Mouse (Mus musculus) heart, embryonic 15.5 days (tissue): Measurements from ENCODE around the gene Ccdc115. TPM values are rescaled to one million over a fixed set of nuclear protein-coding genes. Genes with fewer than 3 reads are reported as not detected.

Experiments used
- ATAC-seq: fragments of 200-750 bp; cut with Nextera tagmentation; replicated peaks from 2 replicates; pipeline ENCODE4 v1.8.0; 2017; ENCODE audit warnings: low read depth, moderate TSS enrichment; ENCODE audit not compliant: insufficient number of reproducible peaks, insufficient read depth, low FRiP score
- H3K27ac ChIP-seq: fragments of 300-500 bp; sonication (generic); 2 replicates; pipeline ENCODE4 v1.5.1; 2015; ENCODE audit warnings: mild to moderate bottlenecking, inconsistent platforms
- H3K27me3 ChIP-seq: fragments of 300-500 bp; sonication (generic); 2 replicates; pipeline ENCODE4 v1.6.1; 2015; ENCODE audit warnings: inconsistent platforms
- H3K36me3 ChIP-seq: fragments of 300-500 bp; sonication (generic); 2 replicates; pipeline ENCODE4 v1.6.1; 2015; ENCODE audit warnings: mild to moderate bottlenecking, inconsistent platforms
- H3K4me1 ChIP-seq: fragments of 300-500 bp; sonication (generic); replicated peaks from 2 replicates; pipeline ENCODE4 v1.6.1; 2015; ENCODE audit warnings: inconsistent platforms
- H3K4me2 ChIP-seq: fragments of 300-500 bp; sonication (generic); 2 replicates; pipeline ENCODE4 v1.6.1; 2015; ENCODE audit warnings: inconsistent platforms, mild to moderate bottlenecking, moderate library complexity
- H3K4me3 ChIP-seq: fragments of 300-500 bp; sonication (generic); 2 replicates; pipeline ENCODE4 v1.5.1; 2015; ENCODE audit warnings: mild to moderate bottlenecking, inconsistent platforms
- H3K9ac ChIP-seq: fragments of 300-500 bp; sonication (generic); 2 replicates; pipeline ENCODE4 v1.6.1; 2015; ENCODE audit warnings: mild to moderate bottlenecking, inconsistent platforms
- H3K9me3 ChIP-seq: fragments of 300-500 bp; sonication (generic); replicated peaks from 2 replicates; pipeline ENCODE4 v1.6.1; 2016; ENCODE audit warnings: inconsistent platforms
- WGBS: fragments of 180-500 bp; shearing (Covaris S2); methylation state at CpG from one replicate; pipeline ENCODE4 v1.1.7; 2015; ENCODE audit warnings: mixed read lengths; 5-methylcytosine and 5-hydroxymethylcytosine counted together
- polyA plus RNA-seq: library from polyadenylated mRNA; unstranded; fragments of >200 nt; fragmentation: Nextera tagmentation; extraction: Ambion mirVana; gene quantifications from 2 replicates; pipeline ENCODE4 v1.2.1, GENCODE M21; 2015

Gene Ccdc115
- 41.4 and 44.3 TPM in 2 replicates for polyA plus RNA-seq

DNA sequence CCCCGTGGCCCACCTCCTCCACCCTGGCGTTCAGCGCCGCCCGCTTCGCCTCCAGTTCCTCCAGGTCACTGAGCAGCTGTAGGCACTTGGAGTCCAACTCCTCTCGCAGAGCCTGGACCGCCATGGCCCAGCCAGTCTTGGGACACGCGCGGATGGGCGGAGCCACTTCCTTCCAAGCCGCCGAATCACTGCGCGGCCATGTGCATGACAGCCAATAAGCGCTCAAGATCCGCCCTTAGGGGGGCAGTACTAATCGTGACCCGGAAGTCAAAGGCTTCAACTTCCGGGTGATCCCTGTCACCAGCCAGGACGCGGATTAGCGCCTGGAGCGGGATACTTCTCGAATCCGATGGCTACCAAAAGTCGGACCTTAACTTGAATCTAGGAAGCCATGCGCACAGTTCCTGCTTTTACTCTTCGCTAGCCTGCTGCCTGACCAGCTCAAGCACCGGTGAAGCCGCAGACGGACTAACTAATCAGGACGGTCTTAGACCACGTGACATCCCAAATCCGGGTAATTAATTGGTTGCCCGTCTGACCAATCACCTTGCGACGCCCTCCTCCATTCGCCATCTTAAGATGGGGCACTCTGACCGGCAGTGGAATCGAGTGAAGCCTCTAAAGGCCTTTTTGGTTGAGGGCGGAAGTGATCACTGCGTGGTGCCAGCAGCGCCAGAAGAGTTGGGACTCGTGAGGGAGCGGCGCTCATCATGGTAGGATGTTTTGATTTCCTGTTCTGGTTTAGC is at the start of gene Ccdc115, which contains the start of gene Imp4:
Ccdc115 (minus strand) TSS at position 458 of the 746 bp plus-strand sequence.
Imp4 (plus strand) TSS at position 637 of the 746 bp plus-strand sequence.
- H3K9ac ChIP-seq, result peak within 1 kb of the TSS; percentile 70
- ATAC-seq, result peak; percentile 96
- peaks cover 20% of the 10 kb centered on the region for H3K4me1 ChIP-seq
- H3K27ac ChIP-seq, result peak within 1 kb of the TSS; percentile 79
- H3K4me2 ChIP-seq, result peak within 1 kb of the TSS; percentile 82
- no peaks in the 10 kb centered on the region for H3K9me3 ChIP-seq
- H3K36me3 ChIP-seq, result peaks cover 26% of the 10 kb centered on the region
- H3K27me3 ChIP-seq, result no peaks in the 10 kb centered on the region
- peak within 1 kb of the TSS; percentile 72 for H3K4me3 ChIP-seq
- WGBS, result under 1% methylated on average over 48 of the region's 48 CpGs

DNA sequence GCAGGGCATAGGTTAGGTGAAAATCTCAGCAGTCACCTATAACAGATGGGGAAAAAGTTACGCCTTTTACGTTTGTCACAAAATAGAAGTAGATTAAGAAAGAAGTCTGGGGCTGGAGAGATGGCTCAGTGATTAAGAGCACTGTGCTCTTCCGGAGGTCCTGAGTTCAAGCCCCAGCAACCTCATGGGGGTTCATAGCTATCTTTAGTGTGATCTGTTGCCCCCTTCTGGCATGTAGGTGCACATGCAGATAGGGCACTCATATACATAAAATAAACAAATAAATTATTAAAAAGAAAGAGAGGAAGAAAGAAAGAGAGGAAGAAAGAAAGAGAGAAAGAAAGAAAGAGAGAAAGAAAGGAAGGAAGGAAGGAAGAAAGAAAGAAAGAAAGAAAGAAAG is 47.9 kb upstream of the Ccdc115 start:
- H3K27me3 ChIP-seq, result no peaks in the 10 kb centered on the region
- peaks cover 11% of the 10 kb centered on the region for H3K4me1 ChIP-seq
- 86% methylated on average over 3 of the region's 3 CpGs for WGBS

DNA sequence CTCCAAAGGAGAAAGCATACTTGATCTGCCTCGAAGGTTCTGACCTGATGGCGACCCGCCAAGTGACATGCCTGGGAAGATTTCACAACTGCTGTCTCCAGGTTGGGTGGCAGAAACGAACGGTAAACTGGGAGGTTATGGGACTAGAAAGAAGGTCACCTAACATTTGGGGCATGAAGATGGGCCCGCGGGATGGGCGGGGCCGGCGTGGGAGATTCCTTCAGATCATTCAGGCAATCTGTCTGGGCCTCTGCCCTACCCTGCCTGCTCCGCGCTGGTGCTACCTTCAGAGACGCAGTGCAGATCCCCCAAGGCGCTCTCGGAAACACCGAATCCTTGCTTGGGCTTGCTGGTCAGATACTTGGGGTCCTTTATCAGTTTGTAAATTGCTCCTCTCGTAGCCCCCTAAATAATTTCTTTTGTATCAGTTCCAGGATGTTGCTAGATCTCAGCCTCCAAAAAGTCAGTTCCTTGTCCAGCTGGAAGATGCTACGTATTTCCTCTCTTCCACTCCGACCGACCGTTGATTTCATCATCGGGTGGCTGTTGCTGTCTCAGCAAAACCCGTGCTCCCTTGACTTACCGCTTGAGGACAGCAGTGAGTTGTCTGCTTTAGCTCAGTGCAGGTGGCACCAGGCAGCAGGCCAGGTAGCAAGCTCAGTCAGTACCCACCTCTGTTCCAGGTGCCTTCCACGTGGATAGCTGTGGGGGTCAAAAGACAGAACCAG is 46.2 kb upstream of the Ccdc115 start:
- Histone ChIP-seq H3K9me3 (no peaks in the 10 kb centered on the region), H3K27ac (no peak overlapping the region), H3K36me3 (no peaks in the 10 kb centered on the region), H3K4me3 (peak overlapping the region; percentile 36), H3K4me1 (peaks cover 11% of the 10 kb centered on the region), H3K9ac (no peak overlapping the region), H3K4me2 (peak overlapping the region; percentile 66), H3K27me3 (no peaks in the 10 kb centered on the region)
- WGBS, result 4% methylated on average over 25 of the region's 25 CpGs
- 0 out of 2 replicates have a peak, but pooled peaks have one; percentile 33 for ATAC-seq

More for the DNA sequence above, 47.9 kb upstream of the Ccdc115 start:
- Histone ChIP-seq H3K9me3 (no peaks in the 10 kb centered on the region), H3K27ac (no peak overlapping the region), H3K4me3 (no peak overlapping the region), H3K4me2 (no peak overlapping the region), H3K9ac (no peak overlapping the region), H3K36me3 (no peaks in the 10 kb centered on the region)
- ATAC-seq, result no peak

DNA sequence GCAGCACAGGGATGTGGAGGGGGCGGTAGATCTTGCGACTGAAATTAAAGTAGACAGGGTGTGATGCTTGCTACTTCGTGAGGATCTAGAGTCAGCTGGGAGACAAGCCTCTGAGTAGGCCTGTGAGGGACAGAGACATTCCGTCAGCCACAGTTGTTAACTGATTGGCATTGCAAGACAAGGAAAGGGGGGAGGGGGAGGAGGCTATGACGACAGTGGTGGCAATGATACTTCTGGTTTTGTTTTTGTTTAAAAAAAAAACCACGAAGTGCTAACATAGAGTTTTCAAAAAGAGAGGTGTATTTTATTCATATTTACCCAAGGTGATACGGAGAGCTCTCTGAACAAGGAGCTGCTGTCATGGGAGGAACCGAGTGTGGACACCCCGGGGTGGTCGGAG is 45.0 kb upstream of the Ccdc115 start:
- Histone ChIP-seq H3K9me3 (no peaks in the 10 kb centered on the region), H3K27ac (no peak overlapping the region), H3K36me3 (no peaks in the 10 kb centered on the region), H3K4me1 (peaks cover 16% of the 10 kb centered on the region), H3K4me2 (no peak overlapping the region), H3K4me3 (no peak overlapping the region), H3K9ac (no peak overlapping the region), H3K27me3 (no peaks in the 10 kb centered on the region)
- 55% methylated on average over 10 of the region's 10 CpGs for WGBS
- ATAC-seq, result no peak

DNA sequence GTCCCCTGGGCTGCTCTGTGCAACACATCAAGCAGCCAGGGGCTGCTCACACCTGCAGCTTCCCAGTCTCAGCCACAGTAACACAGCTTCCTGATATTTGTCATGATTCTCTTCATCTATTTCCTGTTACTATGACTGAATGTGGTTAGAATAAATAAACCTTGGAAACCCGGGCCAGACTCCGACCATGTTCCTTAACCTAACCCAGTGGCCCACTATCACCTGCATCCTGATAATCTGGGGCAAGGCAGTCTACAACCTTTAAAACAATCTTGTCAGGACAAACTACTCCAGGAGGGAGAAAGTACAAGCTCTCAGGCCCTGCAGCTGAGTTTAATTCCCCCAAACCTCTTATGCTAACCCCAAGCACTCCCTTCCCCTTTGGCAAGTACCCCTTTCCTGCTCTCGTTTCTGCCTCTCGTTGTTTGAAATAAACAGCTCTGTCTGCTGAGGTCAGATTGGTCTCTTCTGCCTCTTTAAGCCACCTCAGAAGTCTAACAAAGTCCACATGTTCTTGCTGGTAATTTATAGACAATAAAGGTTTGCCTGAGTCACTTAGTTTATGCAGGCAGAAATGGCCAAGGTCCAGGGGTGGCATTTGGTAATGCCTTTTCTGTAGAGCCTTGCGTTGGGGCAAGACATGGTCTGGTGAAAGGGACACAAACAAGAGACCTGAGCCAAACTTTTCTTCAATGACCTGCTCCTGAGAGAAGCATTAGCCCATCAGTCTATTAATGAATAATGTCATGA is 42.6 kb upstream of the Ccdc115 start:
- WGBS, result 56% methylated on average over 5 of the region's 5 CpGs
- no peak overlapping the region for H3K4me2 ChIP-seq
- H3K27me3 ChIP-seq, result no peaks in the 10 kb centered on the region
- no peak overlapping the region for H3K27ac ChIP-seq
- no peaks in the 10 kb centered on the region for H3K36me3 ChIP-seq
- H3K4me3 ChIP-seq, result no peak overlapping the region
- H3K9ac ChIP-seq, result no peak overlapping the region
- ATAC-seq, result no peak
- no peaks in the 10 kb centered on the region for H3K9me3 ChIP-seq
- H3K4me1 ChIP-seq, result peaks cover 26% of the 10 kb centered on the region

DNA sequence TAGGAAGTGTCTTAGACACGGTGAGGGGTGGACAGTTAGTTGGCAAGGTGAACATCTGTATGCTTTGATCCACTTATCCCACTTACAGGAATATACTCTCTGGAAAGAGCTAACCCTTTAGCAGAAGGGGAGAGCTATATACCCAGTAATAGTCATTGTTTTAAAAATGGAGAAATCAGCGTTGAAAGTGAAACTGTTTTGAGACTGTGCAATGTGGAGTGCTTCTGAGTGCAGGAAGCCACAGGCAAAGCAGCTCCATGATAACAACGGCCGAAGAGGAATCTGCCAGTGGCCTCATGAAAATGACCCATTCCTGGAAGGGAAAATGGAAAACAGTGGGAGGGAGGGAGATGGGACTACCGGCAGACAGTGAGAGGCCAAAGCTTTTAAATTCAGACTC is 41.3 kb upstream of the Ccdc115 start:
- Histone ChIP-seq H3K9ac (no peak overlapping the region), H3K27ac (no peak overlapping the region), H3K4me3 (no peak overlapping the region), H3K9me3 (no peaks in the 10 kb centered on the region), H3K36me3 (no peaks in the 10 kb centered on the region), H3K4me2 (no peak overlapping the region), H3K27me3 (no peaks in the 10 kb centered on the region), H3K4me1 (peaks cover 26% of the 10 kb centered on the region)
- no peak for ATAC-seq
- WGBS, result 35% methylated on average over 5 of the region's 5 CpGs

DNA sequence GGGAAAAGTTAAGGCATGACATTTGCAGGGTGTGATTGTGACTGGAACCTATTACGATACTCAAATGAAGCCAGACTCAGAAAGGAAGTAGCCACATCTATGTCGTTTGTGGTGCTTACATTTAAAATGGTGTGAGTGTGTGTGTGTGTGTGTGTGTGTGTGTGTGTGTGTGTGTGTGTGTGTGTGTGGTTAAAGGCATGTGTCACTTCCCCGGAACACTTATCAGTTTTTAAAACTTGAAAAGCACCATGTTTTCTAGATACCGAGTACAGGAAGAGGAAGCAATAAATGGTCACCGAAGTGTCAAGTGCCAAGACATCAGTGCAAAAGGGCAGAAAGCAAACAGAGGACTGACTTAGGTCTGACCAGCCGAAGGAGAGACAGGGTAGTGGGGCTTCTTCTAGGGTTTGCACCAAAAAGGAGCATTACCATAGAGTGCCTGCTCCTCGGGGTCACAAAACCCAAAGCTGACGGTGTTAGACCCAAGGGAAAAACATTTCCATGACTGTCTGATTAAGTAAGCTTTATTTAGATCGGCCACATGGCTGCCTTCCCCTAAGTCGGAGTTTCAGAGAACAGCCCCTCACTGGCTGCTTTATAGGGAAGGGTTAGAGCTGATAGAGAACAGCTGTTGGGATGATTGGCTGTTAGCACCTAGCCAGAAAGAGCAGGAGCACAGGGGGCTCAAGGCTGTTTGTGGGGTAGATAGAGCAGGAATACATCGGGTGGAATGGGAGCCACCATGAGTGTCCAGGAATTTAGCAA is 39.6 kb upstream of the Ccdc115 start:
- ATAC-seq, result peak; percentile 66
- H3K9ac ChIP-seq, result no peak overlapping the region
- no peaks in the 10 kb centered on the region for H3K9me3 ChIP-seq
- H3K27ac ChIP-seq, result peak overlapping the region; percentile 62
- no peaks in the 10 kb centered on the region for H3K36me3 ChIP-seq
- no peak overlapping the region for H3K4me3 ChIP-seq
- 14% methylated on average over 11 of the region's 11 CpGs for WGBS
- H3K27me3 ChIP-seq, result no peaks in the 10 kb centered on the region
- H3K4me2 ChIP-seq, result peak overlapping the region; percentile 19
- peaks cover 15% of the 10 kb centered on the region for H3K4me1 ChIP-seq

DNA sequence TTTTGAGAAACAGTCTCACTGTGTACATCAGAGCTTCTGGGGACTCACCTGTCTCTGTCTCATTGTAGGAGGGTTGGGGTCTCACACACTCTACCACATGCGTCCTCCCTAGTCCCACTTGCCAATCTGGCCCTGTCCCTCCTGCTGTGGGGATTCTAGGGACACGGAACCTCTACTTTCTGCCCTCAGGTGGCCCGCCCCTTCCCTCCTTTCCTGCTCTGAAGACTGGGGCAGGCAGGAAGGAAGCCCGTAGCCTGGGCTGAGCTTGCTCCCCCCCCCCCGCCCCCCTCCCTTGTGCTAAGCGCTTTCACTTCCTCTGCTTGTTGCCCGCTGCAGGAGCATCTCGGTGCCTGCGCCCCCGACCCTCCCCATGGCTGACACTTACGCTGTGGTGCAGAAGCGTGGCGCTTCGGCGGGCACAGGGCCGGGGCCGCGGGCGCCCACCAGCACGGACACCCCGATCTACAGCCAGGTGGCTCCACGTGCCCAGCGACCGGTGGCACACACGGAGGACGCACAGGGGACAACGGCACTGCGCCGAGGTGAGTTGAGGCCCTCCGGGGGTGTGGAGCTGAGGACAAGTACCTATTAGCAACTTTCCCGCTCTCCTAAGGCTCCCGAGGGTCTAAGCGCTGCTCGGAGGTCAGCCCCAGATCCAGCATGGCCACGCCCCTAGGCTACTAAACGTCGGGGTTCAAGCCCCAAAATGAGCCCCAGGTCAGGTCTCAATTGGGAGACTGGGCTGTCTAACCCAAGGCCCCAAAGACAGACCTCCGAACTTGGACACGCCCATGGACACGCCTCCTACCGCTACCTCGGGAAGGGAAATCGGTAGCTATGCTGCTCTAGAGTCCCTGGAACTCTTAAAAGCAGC is 33.2 kb upstream of the Ccdc115 start:
- WGBS, result under 1% methylated on average over 42 of the region's 43 CpGs
- Histone ChIP-seq H3K9ac (peak overlapping the region; percentile 68), H3K27ac (peak overlapping the region; percentile 47)

DNA sequence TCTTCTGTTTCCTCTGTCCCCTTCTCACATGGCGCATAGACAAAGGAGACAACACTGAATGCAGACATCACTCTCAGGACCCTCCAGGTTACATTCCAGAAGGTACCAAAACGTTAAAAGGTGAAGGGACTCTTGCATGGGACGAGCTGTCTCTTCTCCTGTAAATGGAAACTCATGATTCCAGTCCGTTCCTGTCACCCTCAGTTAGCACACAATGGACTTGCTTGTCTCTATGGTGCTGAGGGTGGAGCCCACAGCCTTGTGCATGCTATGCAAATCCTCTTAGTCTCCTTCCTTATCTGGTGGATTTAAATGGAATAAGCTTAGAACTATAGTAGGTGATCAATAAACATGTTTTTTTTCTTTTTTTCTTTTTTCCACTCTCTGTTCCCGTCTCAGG is 30.3 kb upstream of the Ccdc115 start:
- no peak overlapping the region for H3K4me3 ChIP-seq
- H3K4me1 ChIP-seq, result peaks cover 9% of the 10 kb centered on the region
- H3K36me3 ChIP-seq, result no peaks in the 10 kb centered on the region
- no peaks in the 10 kb centered on the region for H3K9me3 ChIP-seq
- no peaks in the 10 kb centered on the region for H3K27me3 ChIP-seq
- H3K4me2 ChIP-seq, result no peak overlapping the region
- WGBS, result 72% methylated on average over 5 of the region's 5 CpGs
- no peak for ATAC-seq
- no peak overlapping the region for H3K27ac ChIP-seq
- H3K9ac ChIP-seq, result no peak overlapping the region

More for the DNA sequence above, 33.2 kb upstream of the Ccdc115 start:
- H3K4me1 ChIP-seq, result peaks cover 9% of the 10 kb centered on the region
- no peaks in the 10 kb centered on the region for H3K36me3 ChIP-seq
- H3K4me2 ChIP-seq, result peak overlapping the region; percentile 97
- H3K4me3 ChIP-seq, result peak overlapping the region; percentile 64
- peak; percentile 65 for ATAC-seq
- no peaks in the 10 kb centered on the region for H3K9me3 ChIP-seq
- no peaks in the 10 kb centered on the region for H3K27me3 ChIP-seq

DNA sequence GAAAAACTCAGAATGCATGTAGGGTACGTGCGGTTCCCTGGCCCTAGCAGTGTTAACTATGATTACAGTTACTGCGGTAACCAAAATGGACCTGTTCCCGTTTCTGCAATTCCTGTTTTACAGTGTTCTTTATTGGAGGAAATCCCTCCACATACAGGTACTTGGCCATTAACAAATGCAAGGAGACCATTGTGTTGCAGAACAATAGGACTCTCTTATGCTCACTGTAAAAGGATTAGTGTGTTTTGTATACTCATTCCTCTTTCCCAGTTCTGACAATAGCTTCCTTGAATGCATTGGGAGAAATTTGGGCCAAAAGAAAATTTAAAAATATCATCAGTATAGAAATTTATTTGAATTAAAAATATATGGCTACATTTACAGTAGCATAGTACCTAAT is 29.0 kb upstream of the Ccdc115 start:
- WGBS, result 78% methylated on average over 4 of the region's 4 CpGs
- no peaks in the 10 kb centered on the region for H3K9me3 ChIP-seq
- H3K4me2 ChIP-seq, result no peak overlapping the region
- no peaks in the 10 kb centered on the region for H3K36me3 ChIP-seq
- ATAC-seq, result no peak
- H3K27ac ChIP-seq, result no peak overlapping the region
- no peaks in the 10 kb centered on the region for H3K27me3 ChIP-seq
- H3K4me3 ChIP-seq, result no peak overlapping the region
- H3K9ac ChIP-seq, result no peak overlapping the region
- peaks cover 9% of the 10 kb centered on the region for H3K4me1 ChIP-seq
